Mouse (Mus musculus) urinary bladder, postnatal 36 days (tissue): Measurements from ENCODE around the gene Chrne.
"Not testable (repeated sequence)": the region's sequence is repeated elsewhere in the genome, so short reads cannot be mapped to it uniquely, and the experiment has no call there.

Source experiments
- DNase-seq, 2 experiments: peaks; one replicate each; pipeline ENCODE4 v3.0.0; 2022; ENCODE audit warnings: low spot score in 2 of 2, mixed read lengths in 1 of 2

Chrne gene

GRCm38 (mm10) chr11:70585457-70585856 is 33.6 kb downstream of the Chrne start:
- peak; percentile 74 to 85 for DNase-seq

- DNase-seq = no peak
These were observed 35.2 kb downstream of the Chrne start for GRCm38 (mm10) chr11:70583775-70584174.

- DNase-seq = no peak
These were observed 35.8 kb downstream of the Chrne start for GRCm38 (mm10) chr11:70583022-70583714.

GRCm38 (mm10) chr11:70582196-70582595 is 36.8 kb downstream of the Chrne start:
- DNase-seq = no peak

GRCm38 (mm10) chr11:70580921-70581320 is 38.1 kb downstream of the Chrne start:
- no peak for DNase-seq

- DNase-seq = no peak
These were observed 38.7 kb downstream of the Chrne start for GRCm38 (mm10) chr11:70580358-70580720.

GRCm38 (mm10) chr11:70579710-70580357 is 39.2 kb downstream of the Chrne start:
- no peak for DNase-seq

GRCm38 (mm10) chr11:70578962-70579361 is 40.1 kb downstream of the Chrne start:
- DNase-seq = no peak

GRCm38 (mm10) chr11:70577201-70577600 is 41.8 kb downstream of the Chrne start:
- peak in 1 of 2 experiments; percentile 35 for DNase-seq

GRCm38 (mm10) chr11:70573872-70574271 is 45.1 kb downstream of the Chrne start:
- no peak for DNase-seq

GRCm38 (mm10) chr11:70572348-70572902 is 46.6 kb downstream of the Chrne start:
- no peak for DNase-seq

- no peak for DNase-seq
These were observed 47.4 kb downstream of the Chrne start for GRCm38 (mm10) chr11:70571641-70572040.

GRCm38 (mm10) chr11:70570614-70571013 is 48.4 kb downstream of the Chrne start:
- DNase-seq = not testable (repeated sequence)

GRCm38 (mm10) chr11:70566586-70566985 is 52.4 kb downstream of the Chrne start:
- no peak for DNase-seq
